Mouse (Mus musculus) monocyte, adult 59 days (primary cell): Measurements from ENCODE around the gene Dapp1. TPM values are rescaled to one million over a fixed set of nuclear protein-coding genes. Genes with fewer than 3 reads are reported as not detected.

Experiments used
- total RNA-seq, 2 experiments: library from RNA; stranded (reverse); gene quantifications; one replicate each; pipeline ENCODE4 v1.2.4; 2023

The Dapp1 gene
- 10 to 100 TPM; 73.9 to 82.8 TPM for total RNA-seq

DNA sequence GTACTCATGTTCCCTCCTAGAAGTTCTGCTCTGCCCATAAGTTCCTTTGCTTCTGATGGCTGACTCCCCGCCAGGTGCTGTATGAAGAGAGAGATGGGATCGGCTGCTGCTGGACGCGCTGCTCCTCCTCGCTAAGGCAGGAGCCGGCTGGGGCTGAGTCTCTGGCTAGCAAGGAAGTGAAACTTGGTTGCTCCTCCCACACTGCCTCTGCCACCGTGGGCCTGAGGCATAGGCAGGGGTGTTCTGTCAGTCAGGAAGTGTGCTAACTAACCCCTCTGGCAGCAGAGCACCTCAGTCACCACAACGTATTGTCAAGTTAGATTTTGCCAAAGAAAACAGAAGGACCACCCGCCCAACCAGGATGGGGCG lies at the start of gene Dapp1:
TSS of gene Dapp1 (minus strand) at position 164 of the 369 bp plus-strand sequence.

GRCm38 (mm10) chr3:137918172-137918931 lies 63.0 kb downstream of the Dapp1 start, which contains the start of gene Lamtor3:
TSS of gene Lamtor3 (plus strand) at chr3:137918506.

Other genes starting within 250 kb of the Dapp1 start
- 100 to 1,000 TPM; 351 to 420 TPM for gene H2afz, start 117.1 kb downstream of the Dapp1 start, total RNA-seq
- 10 to 100 TPM; 34.4 to 36.4 TPM for gene Dnajb14, start 113.9 kb downstream of the Dapp1 start, total RNA-seq
- gene Lamtor3, start 63.0 kb downstream of the Dapp1 start, total RNA-seq = 10 to 100 TPM; 68.4 to 75.6 TPM
- gene 1110002E22Rik, start 83.5 kb upstream of the Dapp1 start, total RNA-seq = not detected
- gene Gm5105, start 85.8 kb upstream of the Dapp1 start, total RNA-seq = not detected
- 1 to 10 TPM; 2.5 to 4.3 TPM for gene Trmt10a, start 161.9 kb upstream of the Dapp1 start, total RNA-seq
- gene Mttp, start 163.4 kb upstream of the Dapp1 start, total RNA-seq = 1 to 10 TPM in 1 of 2 experiments, under 1 TPM in 1; 0.85 to 1.1 TPM
- gene 4930579F01Rik, start 212.3 kb upstream of the Dapp1 start, total RNA-seq = not detected
- not detected for gene Adh7, start 236.2 kb upstream of the Dapp1 start, total RNA-seq